Mouse (Mus musculus) myocyte (in vitro differentiated cells): ENCODE measurements around the gene Cpne5. TPM values are rescaled to one million over a fixed set of nuclear protein-coding genes. Genes with fewer than 3 reads are reported as not detected.

Source experiments
- H3K27me3 ChIP-seq: one replicate; pipeline ENCODE4 v1.6.1; 2011; ENCODE audit not compliant: control insufficient read depth, insufficient read depth, insufficient read length
- H3K36me3 ChIP-seq: one replicate; pipeline ENCODE4 v1.6.1; 2011; ENCODE audit not compliant: control insufficient read depth, insufficient read depth
- H3K4me2 ChIP-seq: one replicate; pipeline ENCODE4 v1.6.1; 2011; ENCODE audit warnings: low read depth, control low read depth
- H3K4me3 ChIP-seq: one replicate; pipeline ENCODE4 v1.5.1; 2011; ENCODE audit warnings: mild to moderate bottlenecking, control low read depth, moderate library complexity
- H3K79me2 ChIP-seq: one replicate; pipeline ENCODE4 v1.6.1; 2011; ENCODE audit not compliant: control insufficient read depth, insufficient read depth
- H3ac ChIP-seq: one replicate; pipeline ENCODE4 v1.6.1; 2011; ENCODE audit not compliant: control insufficient read depth, insufficient read length
- CEBPB ChIP-seq: IDR thresholded peaks from 2 replicates; pipeline ENCODE4 v1.6.1; 2011; ENCODE audit warnings: mild to moderate bottlenecking, moderate library complexity; ENCODE audit not compliant: poor library complexity, insufficient read depth, severe bottlenecking
- E2F4 ChIP-seq: IDR thresholded peaks from one replicate; pipeline ENCODE4 v1.6.1; 2011; ENCODE audit warnings: mild to moderate bottlenecking, control low read depth, moderate library complexity; ENCODE audit not compliant: insufficient read depth
- MAX ChIP-seq: IDR thresholded peaks from one replicate; pipeline ENCODE4 v1.6.1; 2011; ENCODE audit warnings: low read depth, mild to moderate bottlenecking, control low read depth
- MYOD1 ChIP-seq, 3 experiments: IDR thresholded peaks; one replicate each; pipeline ENCODE4 v1.6.1; 2011; ENCODE audit warnings: control low read depth in 2 of 3, low read depth in 2 of 3, mild to moderate bottlenecking in 2 of 3, moderate library complexity in 1 of 3; ENCODE audit not compliant: insufficient read length in 2 of 3, control insufficient read depth in 1 of 3
- MYOG ChIP-seq, 3 experiments: IDR thresholded peaks; one replicate each; pipeline ENCODE4 v1.6.1; 2011; ENCODE audit warnings: control low read depth in 2 of 3, low read depth in 2 of 3, mild to moderate bottlenecking in 2 of 3; ENCODE audit not compliant: insufficient read length in 2 of 3, control insufficient read depth in 1 of 3, insufficient read depth in 1 of 3
- POLR2A ChIP-seq: IDR thresholded peaks from one replicate; pipeline ENCODE4 v1.6.1; 2011; ENCODE audit warnings: low read depth, mild to moderate bottlenecking, control low read depth, moderate library complexity; ENCODE audit not compliant: insufficient read length
- POLR2AphosphoS2 ChIP-seq: IDR thresholded peaks from one replicate; pipeline ENCODE4 v1.6.1; 2011; ENCODE audit warnings: low read depth, control low read depth; ENCODE audit not compliant: insufficient read length
- REST ChIP-seq: IDR thresholded peaks from one replicate; pipeline ENCODE4 v1.6.1; 2011; ENCODE audit warnings: mild to moderate bottlenecking, control low read depth, moderate library complexity; ENCODE audit not compliant: insufficient read depth, insufficient read length
- SRF ChIP-seq: IDR thresholded peaks from one replicate; pipeline ENCODE4 v1.6.1; 2011; ENCODE audit warnings: low read depth; ENCODE audit not compliant: control insufficient read depth, insufficient read length
- TCF12 ChIP-seq: IDR thresholded peaks from one replicate; pipeline ENCODE4 v1.6.1; 2011; ENCODE audit warnings: mild to moderate bottlenecking, control low read depth; ENCODE audit not compliant: poor library complexity, insufficient read depth, severe bottlenecking
- TCF3 ChIP-seq: IDR thresholded peaks from one replicate; pipeline ENCODE4 v1.6.1; 2011; ENCODE audit warnings: low read depth, control low read depth; ENCODE audit not compliant: insufficient read length
- USF1 ChIP-seq: IDR thresholded peaks from one replicate; pipeline ENCODE4 v1.6.1; 2011; ENCODE audit warnings: low read depth, mild to moderate bottlenecking, control low read depth, moderate library complexity
- polyA plus RNA-seq: library from polyadenylated mRNA; unstranded; fragments of >200 nt; fragmentation: generic; extraction: Trizol; gene quantifications from one replicate; pipeline ENCODE4 v1.2.1, GENCODE M21; 2012; ENCODE audit warnings: missing spikeins

The Cpne5 gene
- polyA plus RNA-seq, 1 experiment, result 0.56 TPM

DNA sequence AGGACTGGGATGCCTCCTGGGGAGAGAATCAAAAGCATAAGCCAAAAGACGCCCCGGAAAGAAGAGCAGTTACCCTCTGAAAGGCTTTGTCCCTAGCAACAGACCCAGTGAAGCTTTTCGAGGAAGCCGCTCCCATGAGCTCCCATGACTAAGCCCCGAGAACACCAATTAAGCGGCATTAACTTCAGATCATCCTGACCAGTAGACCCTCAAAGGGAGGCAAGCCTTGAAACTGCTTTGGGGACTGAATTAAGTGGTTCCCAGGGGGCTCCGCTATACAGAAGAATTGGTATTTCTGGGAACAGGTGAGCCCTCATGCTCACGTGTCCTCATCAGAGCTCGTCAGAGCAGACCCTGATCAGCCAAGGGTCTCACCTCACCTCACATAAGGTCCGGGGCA, 23.3 kb downstream of the Cpne5 start:
- Histone ChIP-seq H3K36me3 (no peaks in the 10 kb centered on the region), H3K79me2 (no peaks in the 10 kb centered on the region), H3K4me3 (no peak overlapping the region), H3K4me2 (no peak overlapping the region), H3ac (no peak overlapping the region), H3K27me3 (peaks cover 77% of the 10 kb centered on the region)
- TF ChIP-seq TCF12 (no peak), CEBPB (no peak), POLR2A (no peak), E2F4 (no peak), MAX (no peak), POLR2AphosphoS2 (no peak), MYOG (IDR thresholded peaks at IDR 0.05; ENCODE audit: control insufficient read depth in 1 of 3, insufficient read depth in 1 of 3, insufficient read length in 2 of 3, low read depth in 2 of 3) (no peak), TCF3 (no peak), USF1 (no peak), SRF (no peak), REST (no peak)

DNA sequence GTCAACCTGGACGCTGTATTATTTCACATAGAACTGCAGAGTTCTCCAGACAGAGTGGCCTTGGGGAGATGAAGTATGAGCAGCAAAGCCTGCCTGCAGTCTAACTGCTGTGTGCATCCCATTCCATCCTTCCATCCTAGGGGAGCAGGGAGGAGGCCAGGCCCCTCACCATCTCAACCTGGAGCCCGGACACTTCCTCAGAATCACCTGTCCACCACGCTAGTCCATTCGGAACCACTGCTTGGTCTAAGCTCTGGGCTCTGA, 23.8 kb downstream of the Cpne5 start:
- Histone ChIP-seq H3K4me2 (no peak overlapping the region), H3ac (no peak overlapping the region), H3K79me2 (no peaks in the 10 kb centered on the region), H3K27me3 (peaks cover 73% of the 10 kb centered on the region), H3K36me3 (no peaks in the 10 kb centered on the region), H3K4me3 (no peak overlapping the region)
- TF ChIP-seq TCF3 (no peak), MAX (no peak), USF1 (no peak), TCF12 (no peak), E2F4 (no peak), POLR2A (no peak), MYOD1 (IDR thresholded peaks at IDR 0.05; ENCODE audit: control insufficient read depth in 1 of 3, insufficient read length in 2 of 3, low read depth in 2 of 3) (no peak), REST (no peak), POLR2AphosphoS2 (no peak), MYOG (IDR thresholded peaks at IDR 0.05; ENCODE audit: control insufficient read depth in 1 of 3, insufficient read depth in 1 of 3, insufficient read length in 2 of 3, low read depth in 2 of 3) (no peak), SRF (no peak), CEBPB (no peak)

DNA sequence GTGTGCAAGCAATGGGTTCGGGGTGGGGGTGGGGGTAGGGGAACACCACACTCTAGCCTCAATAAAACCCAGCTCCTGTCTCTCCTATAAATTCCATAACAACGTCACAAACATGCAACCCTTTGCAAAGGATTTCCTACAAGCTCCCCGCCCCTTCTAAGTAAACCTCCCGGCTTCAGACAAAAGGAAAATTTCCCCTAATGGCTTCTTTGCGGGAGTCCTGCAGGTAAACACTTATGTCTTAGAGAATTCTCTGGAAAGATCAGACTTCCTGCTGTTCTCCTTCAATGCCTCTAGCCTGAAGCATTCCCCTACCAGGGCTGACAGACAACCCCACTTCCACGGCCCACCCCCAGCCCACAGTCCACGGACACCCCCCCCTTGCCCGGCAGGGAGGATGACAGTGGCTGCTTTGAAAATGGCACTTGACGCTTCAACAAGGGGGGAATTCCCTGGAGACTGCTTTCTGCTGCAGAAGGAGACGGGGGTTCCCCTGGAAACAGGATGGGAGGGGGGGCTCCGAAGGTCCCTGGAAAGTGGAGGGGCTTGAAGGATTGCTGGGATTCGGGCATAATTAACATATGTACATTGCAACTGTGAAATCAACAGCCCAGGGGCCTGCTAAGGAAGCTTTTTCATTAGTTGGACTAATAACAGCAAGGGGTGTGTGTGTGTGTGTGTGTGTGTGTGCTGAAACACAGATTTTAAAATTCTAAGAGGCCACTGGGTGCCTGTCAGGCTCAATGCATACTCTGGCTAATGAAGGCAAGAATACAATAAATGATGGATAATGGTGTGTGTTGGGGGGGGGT, 24.4 kb downstream of the Cpne5 start:
- H3K79me2 ChIP-seq, result no peaks in the 10 kb centered on the region
- no peaks in the 10 kb centered on the region for H3K36me3 ChIP-seq
- H3K4me2 ChIP-seq, result no peak overlapping the region

DNA sequence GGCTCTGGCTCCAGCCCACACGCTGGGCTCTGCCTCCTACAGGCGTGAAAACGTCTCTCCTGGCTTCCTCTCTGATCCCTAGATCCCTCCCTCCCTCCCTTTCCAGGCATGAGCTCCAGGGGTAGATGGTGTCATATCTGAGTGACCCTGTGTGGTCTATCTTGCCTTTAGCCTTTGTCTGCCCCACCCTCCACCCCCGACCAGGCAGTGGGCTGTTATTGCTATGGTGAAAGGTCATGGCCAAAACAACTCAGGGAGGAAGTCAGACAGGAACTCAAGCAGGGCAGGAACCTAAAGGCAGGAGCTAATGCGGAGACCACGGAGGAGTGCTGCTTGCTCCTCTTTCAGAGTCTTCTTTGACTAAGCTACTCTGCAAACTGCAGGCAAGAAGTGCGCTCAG, 26.1 kb downstream of the Cpne5 start:
- Histone ChIP-seq H3K27me3 (peaks cover 54% of the 10 kb centered on the region), H3K4me2 (no peak overlapping the region)
- TF ChIP-seq MYOG (IDR thresholded peaks at IDR 0.05; ENCODE audit: control insufficient read depth in 1 of 3, insufficient read depth in 1 of 3, insufficient read length in 2 of 3, low read depth in 2 of 3), result no peak
- TF ChIP-seq CEBPB, result no peak
- no peak for TF ChIP-seq SRF
- no peak for TF ChIP-seq MYOD1 (IDR thresholded peaks at IDR 0.05; ENCODE audit: control insufficient read depth in 1 of 3, insufficient read length in 2 of 3, low read depth in 2 of 3)
- TF ChIP-seq POLR2A, result no peak
- TF ChIP-seq REST, result no peak
- TF ChIP-seq E2F4, result no peak
- no peak for TF ChIP-seq MAX
- no peak for TF ChIP-seq USF1
- no peak for TF ChIP-seq POLR2AphosphoS2
- no peak for TF ChIP-seq TCF12
- TF ChIP-seq TCF3, result no peak

More for the DNA sequence above, 24.4 kb downstream of the Cpne5 start:
- Histone ChIP-seq H3ac (no peak overlapping the region), H3K4me3 (no peak overlapping the region), H3K27me3 (peaks cover 71% of the 10 kb centered on the region)
- TF ChIP-seq CEBPB, result no peak
- no peak for TF ChIP-seq SRF
- TF ChIP-seq E2F4, result no peak
- TF ChIP-seq MYOG (IDR thresholded peaks at IDR 0.05; ENCODE audit: control insufficient read depth in 1 of 3, insufficient read depth in 1 of 3, insufficient read length in 2 of 3, low read depth in 2 of 3), result no peak
- TF ChIP-seq TCF12, result no peak
- TF ChIP-seq POLR2A, result no peak
- TF ChIP-seq TCF3, result no peak
- no peak for TF ChIP-seq MYOD1 (IDR thresholded peaks at IDR 0.05; ENCODE audit: control insufficient read depth in 1 of 3, insufficient read length in 2 of 3, low read depth in 2 of 3)
- TF ChIP-seq MAX, result no peak
- no peak for TF ChIP-seq REST
- TF ChIP-seq POLR2AphosphoS2, result no peak
- no peak for TF ChIP-seq USF1

More for the DNA sequence above, 26.1 kb downstream of the Cpne5 start:
- no peak overlapping the region for H3ac ChIP-seq
- no peaks in the 10 kb centered on the region for H3K79me2 ChIP-seq
- H3K4me3 ChIP-seq, result no peak overlapping the region
- no peaks in the 10 kb centered on the region for H3K36me3 ChIP-seq
